Mouse (Mus musculus) MEL (cell line): ENCODE measurements at regions not wholly inside any gene's neighbourhood (a gene's known extent, or its start where the extent isn't known, plus 50 kb on each side); places are given as distances from the start of the nearest gene placed in this dataset.

ENCODE experiments used
- DNase-seq: peaks from one replicate; pipeline ENCODE4 v3.0.0; 2011; ENCODE audit warnings: low read depth, low spot score
- H3K27ac ChIP-seq: 2 replicates; pipeline ENCODE4 v1.5.1; 2012; ENCODE audit warnings: low read depth, mild to moderate bottlenecking, control low read depth, low read length, moderate library complexity; ENCODE audit not compliant: control insufficient read depth
- H3K27me3 ChIP-seq, 2 experiments: fragments of 150-350 bp in 1 of 2; sonication (generic) in 1 of 2; 2 replicates each; pipeline ENCODE4 v1.6.1; 2012; ENCODE audit warnings: low read length in 2 of 2, mild to moderate bottlenecking in 2 of 2, improper control_type of control experiment in 1 of 2, moderate library complexity in 1 of 2; ENCODE audit not compliant: insufficient read depth in 2 of 2, control insufficient read depth in 1 of 2
- H3K36me3 ChIP-seq, 2 experiments: 2 replicates each; pipeline ENCODE4 v1.6.1; 2012 to 2014; ENCODE audit warnings: low read length in 2 of 2, improper control_type of control experiment in 1 of 2, inconsistent platforms in 1 of 2, mild to moderate bottlenecking in 1 of 2; ENCODE audit not compliant: insufficient read depth in 2 of 2, control insufficient read depth in 1 of 2
- H3K4me1 ChIP-seq, 2 experiments: fragments of 150-350 bp in 1 of 2; sonication (generic) in 1 of 2; 2 replicates each; pipeline ENCODE4 v1.6.1; 2012; ENCODE audit warnings: low read length in 2 of 2, improper control_type of control experiment in 1 of 2, mild to moderate bottlenecking in 1 of 2; ENCODE audit not compliant: insufficient read depth in 2 of 2, control insufficient read depth in 1 of 2
- H3K4me3 ChIP-seq, 2 experiments: fragments of 150-350 bp in 1 of 2; sonication (generic) in 1 of 2; 2 replicates each; pipeline ENCODE4 v1.5.1; 2012; ENCODE audit warnings: low read depth in 2 of 2, low read length in 2 of 2, mild to moderate bottlenecking in 2 of 2, moderate library complexity in 2 of 2, control low read depth in 1 of 2, improper control_type of control experiment in 1 of 2; ENCODE audit not compliant: control insufficient read depth in 1 of 2, insufficient read depth in 1 of 2
- H3K79me2 ChIP-seq: 2 replicates; pipeline ENCODE4 v1.6.1; 2012; ENCODE audit warnings: mild to moderate bottlenecking, low read length, moderate library complexity; ENCODE audit not compliant: control insufficient read depth, poor library complexity, insufficient read depth
- H3K9ac ChIP-seq: 2 replicates; pipeline ENCODE4 v1.6.1; 2012; ENCODE audit warnings: low read depth, mild to moderate bottlenecking, control low read depth, low read length, moderate library complexity; ENCODE audit not compliant: control insufficient read depth, poor library complexity, severe bottlenecking
- H3K9me3 ChIP-seq: fragments of 150-350 bp; sonication (generic); replicated peaks from 2 replicates; pipeline ENCODE4 v1.6.1; 2012; ENCODE audit warnings: mild to moderate bottlenecking, low read length, improper control_type of control experiment, moderate library complexity; ENCODE audit not compliant: insufficient read depth
- CHD1 ChIP-seq: IDR thresholded peaks from 2 replicates; pipeline ENCODE4 v1.6.1; 2012; ENCODE audit warnings: low read depth, mild to moderate bottlenecking, inconsistent platforms, low read length, improper control_type of control experiment
- CHD2 ChIP-seq: IDR thresholded peaks from 2 replicates; pipeline ENCODE4 v1.6.1; 2011; ENCODE audit warnings: low read length, improper control_type of control experiment
- CTCF ChIP-seq, 3 experiments: IDR thresholded peaks in 2 of 3; conservative IDR thresholded peaks in 1 of 3; 2 replicates each; pipeline ENCODE4 v1.5.1; 2011 to 2012; ENCODE audit warnings: low read length in 3 of 3, low read depth in 2 of 3, mild to moderate bottlenecking in 2 of 3, improper control_type of control experiment in 1 of 3, inconsistent platforms in 1 of 3, mixed read lengths in 1 of 3, moderate library complexity in 1 of 3; ENCODE audit not compliant: control insufficient read depth in 1 of 3, insufficient read depth in 1 of 3, poor library complexity in 1 of 3, severe bottlenecking in 1 of 3
- E2F4 ChIP-seq: IDR thresholded peaks from 2 replicates; pipeline ENCODE4 v1.6.1; 2011; ENCODE audit warnings: low read depth, low read length, improper control_type of control experiment, borderline replicate concordance
- ELF1 ChIP-seq: IDR thresholded peaks from 2 replicates; pipeline ENCODE4 v1.6.1; 2014; ENCODE audit warnings: low read depth, mild to moderate bottlenecking, inconsistent platforms, low read length, improper control_type of control experiment, moderate library complexity
- EP300 ChIP-seq, 2 experiments: IDR thresholded peaks; 2 replicates each; pipeline ENCODE4 v1.6.1; 2011; ENCODE audit warnings: improper control_type of control experiment in 2 of 2, low read length in 2 of 2, low read depth in 1 of 2, mild to moderate bottlenecking in 1 of 2
- ETS1 ChIP-seq: IDR thresholded peaks from 2 replicates; pipeline ENCODE4 v1.6.1; 2012; ENCODE audit warnings: low read depth, mild to moderate bottlenecking, inconsistent platforms, low read length, improper control_type of control experiment, moderate library complexity
- GATA1 ChIP-seq: IDR thresholded peaks from 2 replicates; pipeline ENCODE4 v1.6.1; 2011; ENCODE audit warnings: low read depth, low read length, improper control_type of control experiment
- MAFK ChIP-seq: IDR thresholded peaks from 2 replicates; pipeline ENCODE4 v1.6.1; 2011; ENCODE audit warnings: low read depth, mild to moderate bottlenecking, low read length, improper control_type of control experiment, borderline replicate concordance
- MAX ChIP-seq: IDR thresholded peaks from 2 replicates; pipeline ENCODE4 v1.6.1; 2011; ENCODE audit warnings: low read length, improper control_type of control experiment
- MEF2A ChIP-seq: IDR thresholded peaks from 2 replicates; pipeline ENCODE4 v1.6.1; 2014; ENCODE audit warnings: low read depth, mild to moderate bottlenecking, inconsistent platforms, low read length, improper control_type of control experiment; ENCODE audit not compliant: poor library complexity, insufficient replicate concordance, severe bottlenecking; ENCODE audit errors: extremely low read depth
- MXI1 ChIP-seq: IDR thresholded peaks from 2 replicates; pipeline ENCODE4 v1.6.1; 2011; ENCODE audit warnings: mild to moderate bottlenecking, low read depth, low read length, improper control_type of control experiment
- MYB ChIP-seq: IDR thresholded peaks from 2 replicates; pipeline ENCODE4 v1.6.1; 2011; ENCODE audit warnings: mild to moderate bottlenecking, low read depth, low read length, improper control_type of control experiment
- MYC ChIP-seq: IDR thresholded peaks from 2 replicates; pipeline ENCODE4 v1.6.1; 2011; ENCODE audit warnings: low read depth, mild to moderate bottlenecking, low read length, improper control_type of control experiment, moderate library complexity
- POLR2A ChIP-seq, 2 experiments: IDR thresholded peaks; 2 replicates each; pipeline ENCODE4 v1.6.1; 2011 to 2012; ENCODE audit warnings: low read length in 2 of 2, mild to moderate bottlenecking in 2 of 2, control low read depth in 1 of 2, improper control_type of control experiment in 1 of 2, low read depth in 1 of 2, moderate library complexity in 1 of 2; ENCODE audit not compliant: control insufficient read depth in 1 of 2, insufficient read depth in 1 of 2, poor library complexity in 1 of 2
- RAD21 ChIP-seq: IDR thresholded peaks from 2 replicates; pipeline ENCODE4 v1.6.1; 2011; ENCODE audit warnings: mild to moderate bottlenecking, low read depth, low read length, improper control_type of control experiment
- SIN3A ChIP-seq: IDR thresholded peaks from 2 replicates; pipeline ENCODE4 v1.6.1; 2012; ENCODE audit warnings: low read length, improper control_type of control experiment, inconsistent platforms
- SMC3 ChIP-seq: IDR thresholded peaks from 2 replicates; pipeline ENCODE4 v1.6.1; 2011; ENCODE audit warnings: low read depth, low read length, improper control_type of control experiment
- TAL1 ChIP-seq: IDR thresholded peaks from 2 replicates; pipeline ENCODE4 v1.6.1; 2012; ENCODE audit warnings: mild to moderate bottlenecking, inconsistent platforms, low read length, moderate library complexity, mixed read lengths
- TCF12 ChIP-seq: IDR thresholded peaks from 2 replicates; pipeline ENCODE4 v1.6.1; 2014; ENCODE audit warnings: low read depth, mild to moderate bottlenecking, inconsistent platforms, low read length, improper control_type of control experiment, moderate library complexity
- ZKSCAN1 ChIP-seq: IDR thresholded peaks from 2 replicates; pipeline ENCODE4 v1.6.1; 2012; ENCODE audit warnings: low read depth, mild to moderate bottlenecking, inconsistent platforms, low read length, improper control_type of control experiment, moderate library complexity
- ZNF384 ChIP-seq: IDR thresholded peaks from 2 replicates; pipeline ENCODE4 v1.6.1; 2012; ENCODE audit warnings: low read depth, mild to moderate bottlenecking, inconsistent platforms, low read length, improper control_type of control experiment

DNA sequence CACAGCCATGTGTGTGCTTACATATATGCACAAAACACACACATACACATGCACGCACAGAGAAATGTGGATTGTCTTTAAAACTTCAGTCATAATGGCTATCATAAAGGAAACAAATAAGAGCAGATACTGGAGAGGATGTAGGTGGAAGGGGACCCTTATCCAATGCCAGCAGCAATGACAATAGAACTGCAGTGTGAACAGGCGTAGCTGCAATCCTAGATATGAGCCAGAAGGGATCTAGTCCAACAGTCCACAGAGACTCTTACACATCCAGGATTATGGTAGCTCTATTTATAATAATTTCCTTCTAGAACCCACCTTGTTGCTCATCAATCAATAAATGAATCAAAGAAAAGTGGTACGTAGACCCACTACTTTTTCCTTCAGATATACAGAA, 245.5 kb upstream of the Gm10295 start:
- no peak overlapping the region for H3K27ac ChIP-seq
- no peak overlapping the region for H3K4me3 ChIP-seq
- TF ChIP-seq MYB (no peak), TAL1 (no peak), RAD21 (no peak), ELF1 (no peak), ETS1 (no peak), POLR2A (IDR thresholded peaks at IDR 0.05; ENCODE audit: control insufficient read depth in 1 of 2, insufficient read depth in 1 of 2, low read depth in 1 of 2, low read length in 2 of 2, poor library complexity in 1 of 2) (no peak), CTCF (IDR thresholded peaks at IDR 0.05 in 2 of 3, conservative IDR thresholded peaks at IDR 0.05 in 1 of 3; ENCODE audit: control insufficient read depth in 1 of 3, insufficient read depth in 1 of 3, low read depth in 2 of 3, low read length in 3 of 3, poor library complexity in 1 of 3, severe bottlenecking in 1 of 3) (no peak), EP300 (IDR thresholded peaks at IDR 0.05; ENCODE audit: low read depth in 1 of 2, low read length in 2 of 2) (no peak), GATA1 (no peak), MAFK (no peak), TCF12 (no peak), MXI1 (no peak), CHD1 (no peak), MAX (no peak), MYC (no peak)
- no peaks in the 10 kb centered on the region for H3K9me3 ChIP-seq
- H3K4me1 ChIP-seq: no peaks in the 10 kb centered on the region
- H3K79me2 ChIP-seq: no peaks in the 10 kb centered on the region
- no peaks in the 10 kb centered on the region for H3K27me3 ChIP-seq
- DNase-seq: no peak
- no peaks in the 10 kb centered on the region for H3K36me3 ChIP-seq
- no peak overlapping the region for H3K9ac ChIP-seq

DNA sequence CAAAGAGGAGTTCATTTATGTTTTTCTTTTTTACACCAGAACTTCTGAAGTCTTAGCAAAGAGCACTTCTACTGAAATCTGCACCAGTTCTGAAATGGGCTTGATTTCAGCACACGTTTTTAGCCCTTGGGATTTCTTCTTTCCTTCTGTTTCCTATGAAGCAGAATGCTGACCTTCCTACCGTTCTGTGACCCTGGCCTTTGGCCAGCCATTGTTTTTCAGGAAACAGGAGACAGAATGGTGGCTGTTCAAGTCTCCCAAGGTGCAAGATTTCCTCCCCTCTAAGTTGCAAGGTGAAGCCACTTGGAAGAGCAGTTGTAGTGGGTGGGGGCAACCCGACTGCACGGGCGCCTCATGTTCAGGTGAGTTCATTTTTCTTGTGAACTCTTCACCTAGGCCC, 236.3 kb upstream of the Gm10295 start:
- no peaks in the 10 kb centered on the region for H3K9me3 ChIP-seq
- H3K27ac ChIP-seq: no peak overlapping the region
- H3K79me2 ChIP-seq: no peaks in the 10 kb centered on the region
- no peak overlapping the region for H3K9ac ChIP-seq
- H3K36me3 ChIP-seq: no peaks in the 10 kb centered on the region
- no peak for TF ChIP-seq ZKSCAN1
- TF ChIP-seq MXI1: no peak
- TF ChIP-seq ZNF384: no peak
- TF ChIP-seq CHD2: no peak
- no peak for TF ChIP-seq RAD21
- no peak for TF ChIP-seq ETS1
- TF ChIP-seq SIN3A: no peak
- no peak for TF ChIP-seq MEF2A
- TF ChIP-seq SMC3: no peak
- no peak for TF ChIP-seq E2F4
- H3K4me3 ChIP-seq: no peak overlapping the region
- H3K4me1 ChIP-seq: no peaks in the 10 kb centered on the region
- no peaks in the 10 kb centered on the region for H3K27me3 ChIP-seq
- DNase-seq: no peak
